Comparison of ENCODE assay signal across 16 mouse cellular contexts in genomic region chr3:33544161-33544560, GRCm38 (mm10).
"Had no signal": no experiment of that assay in that cellular context is flagged by ENCODE, and none has a peak within 500 bp of the region (broad histone marks: within the 10 kb centered on the region; RNA-seq: fewer than 3 reads in every experiment).

No protein-coding gene starts in this region.

- H3K27ac ChIP-seq: lung, embryonic 15.5 days; macrophage; midbrain, embryonic 12.5 days; midbrain, embryonic 15.5 days; neural tube, embryonic 12.5 days had no signal

- H3K36me3 ChIP-seq: lung, embryonic 15.5 days; midbrain, embryonic 12.5 days; midbrain, embryonic 15.5 days; neural tube, embryonic 12.5 days had no signal

- H3K27me3 ChIP-seq: lung, embryonic 15.5 days; megakaryocyte, embryonic 14.5 days; midbrain, embryonic 12.5 days; midbrain, embryonic 15.5 days; neural tube, embryonic 12.5 days had no signal

- H3K4me2 ChIP-seq: lung, embryonic 15.5 days; midbrain, embryonic 12.5 days; midbrain, embryonic 15.5 days; neural tube, embryonic 12.5 days had no signal

- H3K9ac ChIP-seq: lung, embryonic 15.5 days; midbrain, embryonic 12.5 days; midbrain, embryonic 15.5 days; neural tube, embryonic 12.5 days had no signal

- H3K9me3 ChIP-seq: lung, embryonic 15.5 days; megakaryocyte, embryonic 14.5 days; midbrain, embryonic 12.5 days; midbrain, embryonic 15.5 days; neural tube, embryonic 12.5 days had no signal

- H3K4me1 ChIP-seq: lung, embryonic 15.5 days; megakaryocyte, embryonic 14.5 days; midbrain, embryonic 12.5 days; midbrain, embryonic 15.5 days; neural tube, embryonic 12.5 days had no signal

- ATAC-seq: lung, postnatal 0 days; midbrain, embryonic 15.5 days had no signal

- H3K4me3 ChIP-seq: lung, embryonic 15.5 days; megakaryocyte, embryonic 14.5 days; midbrain, embryonic 12.5 days; midbrain, embryonic 15.5 days; neural tube, embryonic 12.5 days had no signal

- DNase-seq: lung, adult 2 months; lung, postnatal 14 days; lung, postnatal 36 days; right cerebral cortex, postnatal 25 days; right cerebral cortex, postnatal 4 days; spleen, adult 18-20 months; thymus, adult 18-20 months; thymus, postnatal 14 days; thymus, postnatal 36 days had no signal
